Comparison of ENCODE assay signal across 22 mouse cellular contexts in the genomic region with DNA sequence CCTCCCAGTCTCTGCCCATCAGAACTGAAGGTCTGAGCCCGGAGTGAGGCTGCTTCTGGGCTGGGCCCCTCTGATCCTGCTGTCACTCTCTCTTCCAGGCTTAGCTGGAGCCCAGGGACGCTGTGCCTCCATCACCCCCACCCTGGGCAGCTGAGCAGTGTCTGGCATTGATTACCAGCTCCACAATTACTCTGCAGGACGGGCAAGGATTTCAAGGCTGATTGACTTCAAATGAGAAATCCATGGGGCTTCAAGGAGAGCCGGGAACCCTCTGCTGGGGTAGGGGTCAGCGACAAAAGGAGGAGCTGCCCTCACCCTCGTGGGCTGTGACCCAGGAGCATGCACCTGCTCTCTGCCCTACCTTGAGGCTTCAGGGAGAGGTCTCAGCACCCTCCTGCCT.
A peak's percentile ranks its signal among the peaks of the same experiment; 100 is the strongest.
DNase-seq lines count a peak whose midpoint lies in the region; ATAC-seq and TF ChIP-seq lines count a peak whose summit lies in the region.
"Had no signal": no experiment of that assay in that cellular context is flagged by ENCODE, and none has a peak within 500 bp of the region (broad histone marks: within the 10 kb centered on the region; RNA-seq: fewer than 3 reads in every experiment).

No protein-coding gene starts in this region.

- peak overlapping the region; percentile 25; the same call in 1 of the 2 replicates for H3K27ac ChIP-seq in hindbrain, embryonic 10.5 days
- H3K27ac ChIP-seq in hindbrain, embryonic 16.5 days (ENCODE audit: low read depth, low read length), result no peak overlapping the region
- H3K27ac ChIP-seq in midbrain, embryonic 10.5 days (replicated peaks), result peak overlapping the region; percentile 55
- H3K27ac ChIP-seq in midbrain, postnatal 0 days (ENCODE audit: low read depth, low read length), result no peak overlapping the region
- no peak overlapping the region for H3K27ac ChIP-seq in embryonic facial prominence, embryonic 11.5 days (replicated peaks; ENCODE audit: low read depth, low read length)
- H3K27ac ChIP-seq: embryonic facial prominence, embryonic 13.5 days; forebrain, embryonic 13.5 days; gastrocnemius, adult 2 months had no signal

- no peak overlapping the region for H3K4me3 ChIP-seq in hindbrain, embryonic 10.5 days
- no peak overlapping the region for H3K4me3 ChIP-seq in hindbrain, embryonic 16.5 days (ENCODE audit: low read length)
- no peak overlapping the region for H3K4me3 ChIP-seq in midbrain, embryonic 10.5 days
- no peak overlapping the region for H3K4me3 ChIP-seq in midbrain, postnatal 0 days (ENCODE audit: low read depth, low read length)
- no peak overlapping the region for H3K4me3 ChIP-seq in embryonic facial prominence, embryonic 11.5 days (ENCODE audit: low read depth, low read length)
- H3K4me3 ChIP-seq: embryonic facial prominence, embryonic 13.5 days; erythroblast, embryonic 14.5 days; forebrain, embryonic 13.5 days; gastrocnemius, adult 2 months had no signal

- H3K36me3 ChIP-seq in hindbrain, embryonic 10.5 days, result no peaks in the 10 kb centered on the region
- no peaks in the 10 kb centered on the region for H3K36me3 ChIP-seq in hindbrain, embryonic 16.5 days (ENCODE audit: control insufficient read depth, insufficient read depth, low read length)
- no peaks in the 10 kb centered on the region for H3K36me3 ChIP-seq in midbrain, embryonic 10.5 days
- no peaks in the 10 kb centered on the region for H3K36me3 ChIP-seq in midbrain, postnatal 0 days (ENCODE audit: insufficient read depth, low read length)
- H3K36me3 ChIP-seq in embryonic facial prominence, embryonic 11.5 days (replicated peaks; ENCODE audit: control insufficient read depth, insufficient read depth, low read depth, low read length), result no peaks in the 10 kb centered on the region
- H3K36me3 ChIP-seq: embryonic facial prominence, embryonic 13.5 days had no signal

- H3K9me3 ChIP-seq in hindbrain, embryonic 10.5 days, result no peaks in the 10 kb centered on the region
- no peaks in the 10 kb centered on the region for H3K9me3 ChIP-seq in hindbrain, embryonic 16.5 days (ENCODE audit: control insufficient read depth, low read length)
- H3K9me3 ChIP-seq in midbrain, embryonic 10.5 days (replicated peaks), result no peaks in the 10 kb centered on the region
- H3K9me3 ChIP-seq in midbrain, postnatal 0 days (ENCODE audit: low read length), result no peaks in the 10 kb centered on the region
- H3K9me3 ChIP-seq in embryonic facial prominence, embryonic 11.5 days (replicated peaks; ENCODE audit: control insufficient read depth, low read length), result no peaks in the 10 kb centered on the region
- H3K9me3 ChIP-seq: embryonic facial prominence, embryonic 13.5 days; forebrain, embryonic 13.5 days had no signal

- H3K9ac ChIP-seq in hindbrain, embryonic 16.5 days (ENCODE audit: low read depth, low read length), result no peak overlapping the region
- H3K9ac ChIP-seq in midbrain, postnatal 0 days (replicated peaks; ENCODE audit: low read length, poor library complexity, severe bottlenecking), result no peak overlapping the region
- no peak overlapping the region for H3K9ac ChIP-seq in embryonic facial prominence, embryonic 11.5 days (replicated peaks; ENCODE audit: low read length)
- H3K9ac ChIP-seq: embryonic facial prominence, embryonic 13.5 days; forebrain, embryonic 13.5 days; forebrain, postnatal 0 days had no signal

- peaks cover 64% of the 10 kb centered on the region for H3K4me1 ChIP-seq in hindbrain, embryonic 10.5 days (replicated peaks)
- H3K4me1 ChIP-seq in hindbrain, embryonic 16.5 days (ENCODE audit: control insufficient read depth, insufficient read depth, low read depth, low read length), result peaks cover 9% of the 10 kb centered on the region
- H3K4me1 ChIP-seq in midbrain, embryonic 10.5 days, result peaks cover 55% of the 10 kb centered on the region
- H3K4me1 ChIP-seq in midbrain, postnatal 0 days (ENCODE audit: insufficient read depth, low read length), result peaks cover 4% of the 10 kb centered on the region
- no peaks in the 10 kb centered on the region for H3K4me1 ChIP-seq in embryonic facial prominence, embryonic 11.5 days (ENCODE audit: control insufficient read depth, insufficient read depth, low read length)

- no peak for TF ChIP-seq CTCF in midbrain, postnatal 0 days (IDR thresholded peaks at IDR 0.05)

- 7% methylated on average over 6 of the region's 6 CpGs for WGBS in hindbrain, embryonic 10.5 days
- 12% methylated on average over 6 of the region's 6 CpGs for WGBS in hindbrain, embryonic 16.5 days
- 5% methylated on average over 6 of the region's 6 CpGs for WGBS in midbrain, embryonic 10.5 days
- 16% methylated on average over 6 of the region's 6 CpGs for WGBS in midbrain, postnatal 0 days
- WGBS in embryonic facial prominence, embryonic 11.5 days, result 14% methylated on average over 6 of the region's 6 CpGs

- no peak for ATAC-seq in hindbrain, embryonic 16.5 days
- ATAC-seq in midbrain, postnatal 0 days (ENCODE audit: low FRiP score), result no peak
- ATAC-seq in embryonic facial prominence, embryonic 11.5 days (replicated peaks; ENCODE audit: insufficient number of reproducible peaks, low FRiP score, low TSS enrichment, low read depth), result no peak
- ATAC-seq: CD4-positive, CD25-positive, alpha-beta regulatory T cell, adult 4 months; forebrain, embryonic 13.5 days; forebrain, postnatal 0 days; intestine, postnatal 0 days had no signal

- H3K4me2 ChIP-seq in hindbrain, embryonic 16.5 days (ENCODE audit: low read length), result no peak overlapping the region
- H3K4me2 ChIP-seq in midbrain, postnatal 0 days (ENCODE audit: low read depth, low read length, poor library complexity, severe bottlenecking), result no peak overlapping the region
- no peak overlapping the region for H3K4me2 ChIP-seq in embryonic facial prominence, embryonic 11.5 days (ENCODE audit: low read depth, low read length)
- H3K4me2 ChIP-seq: embryonic facial prominence, embryonic 13.5 days; forebrain, embryonic 13.5 days; heart, embryonic 11.5 days had no signal

- DNase-seq in hindbrain, embryonic 10.5 days (ENCODE audit: low spot score), result no peak
- DNase-seq in midbrain, embryonic 10.5 days (ENCODE audit: low spot score), result no peak
- DNase-seq in midbrain, postnatal 0 days (ENCODE audit: low spot score), result no peak
- DNase-seq in embryonic facial prominence, embryonic 11.5 days (ENCODE audit: low spot score), result peak; percentile 54
- no peak for DNase-seq in right cerebral cortex, postnatal 25 days
- DNase-seq: adrenal gland, adult 2 months; adrenal gland, postnatal 14 days; cerebellum, adult 11 months; cerebellum, adult 2 months; cerebellum, adult 9-11 months; cerebellum, postnatal 25 days; forebrain, postnatal 0 days; gastrocnemius, adult 2 months; gastrocnemius, postnatal 14 days; heart, adult 11 months had no signal

- H3K27me3 ChIP-seq in hindbrain, embryonic 10.5 days (ENCODE audit: insufficient read depth, poor library complexity, severe bottlenecking), result peaks cover 82% of the 10 kb centered on the region
- H3K27me3 ChIP-seq in hindbrain, embryonic 16.5 days (replicated peaks; ENCODE audit: control insufficient read depth, insufficient read depth, low read length), result no peaks in the 10 kb centered on the region; the same call in 1 of the 2 replicates
- peaks cover 90% of the 10 kb centered on the region for H3K27me3 ChIP-seq in midbrain, embryonic 10.5 days (ENCODE audit: low read depth, poor library complexity, severe bottlenecking)
- H3K27me3 ChIP-seq in midbrain, postnatal 0 days (ENCODE audit: insufficient read depth, low read length), result no peaks in the 10 kb centered on the region; the same call in 1 of the 2 replicates
- peaks cover 3% of the 10 kb centered on the region; the same call in 1 of the 2 replicates for H3K27me3 ChIP-seq in embryonic facial prominence, embryonic 11.5 days (ENCODE audit: control insufficient read depth, insufficient read depth, low read length)

Comparison
In these comparisons a context has a peak if more than half of its experiments do, and no peak if none do; other contexts are left out.
1. H3K27ac ChIP-seq: peak in hindbrain, embryonic 10.5 days (single experiment) and midbrain, embryonic 10.5 days (single experiment); none in hindbrain, embryonic 16.5 days (single experiment), midbrain, postnatal 0 days (single experiment) and embryonic facial prominence, embryonic 11.5 days (single experiment).